Mouse (Mus musculus) liver, postnatal 0 days (tissue): ENCODE results near the gene Bhlhe40. TPM values are rescaled to one million over a fixed set of nuclear protein-coding genes. Genes with fewer than 3 reads are reported as not detected.

ENCODE experiments used
- ATAC-seq: fragments of 200-750 bp; cut with Nextera tagmentation; 2 replicates; pipeline ENCODE4 v1.8.0; 2017; ENCODE audit warnings: mild to moderate bottlenecking, moderate library complexity
- DNase-seq: peaks from one replicate; pipeline ENCODE4 v3.0.0-alpha.2; 2016
- H3K27ac ChIP-seq: fragments of 300-500 bp; sonication (generic); 2 replicates; pipeline ENCODE4 v1.5.1; 2014; ENCODE audit warnings: antibody characterized with exemption, moderate library complexity, mild to moderate bottlenecking, low read depth
- H3K27me3 ChIP-seq: fragments of 300-500 bp; sonication (generic); 2 replicates; pipeline ENCODE4 v1.6.1; 2014; ENCODE audit warnings: low read length, control low read depth, mixed read lengths; ENCODE audit not compliant: insufficient read depth
- H3K36me3 ChIP-seq: fragments of 300-500 bp; sonication (generic); replicated peaks from 2 replicates; pipeline ENCODE4 v1.6.1; 2014; ENCODE audit warnings: mild to moderate bottlenecking, control low read depth, low read length, moderate library complexity, mixed read lengths; ENCODE audit not compliant: insufficient read depth
- H3K4me1 ChIP-seq: fragments of 300-500 bp; sonication (generic); 2 replicates; pipeline ENCODE4 v1.6.1; 2014; ENCODE audit warnings: antibody characterized with exemption, mild to moderate bottlenecking, control low read depth; ENCODE audit not compliant: insufficient read depth
- H3K4me2 ChIP-seq: fragments of 300-500 bp; sonication (generic); 2 replicates; pipeline ENCODE4 v1.6.1; 2014; ENCODE audit warnings: low read depth, mild to moderate bottlenecking, low read length, moderate library complexity, mixed read lengths
- H3K4me3 ChIP-seq: fragments of 300-500 bp; sonication (generic); 2 replicates; pipeline ENCODE4 v1.5.1; 2014; ENCODE audit warnings: low read depth, low read length
- H3K9ac ChIP-seq: fragments of 300-500 bp; sonication (generic); replicated peaks from 2 replicates; pipeline ENCODE4 v1.6.1; 2014; ENCODE audit warnings: mild to moderate bottlenecking, moderate library complexity
- H3K9me3 ChIP-seq: fragments of 300-500 bp; sonication (generic); 2 replicates; pipeline ENCODE4 v1.6.1; 2016; ENCODE audit warnings: mild to moderate bottlenecking, control low read depth, low read length, mixed read lengths
- CTCF ChIP-seq: sonication (generic); IDR thresholded peaks from 2 replicates; pipeline ENCODE4 v1.5.1; 2016; ENCODE audit warnings: antibody characterized with exemption, low read depth
- EP300 ChIP-seq: IDR thresholded peaks from 2 replicates; pipeline ENCODE4 v1.6.1; 2016; ENCODE audit warnings: antibody characterized with exemption, low read depth, mild to moderate bottlenecking
- WGBS: fragments of 180-500 bp; shearing (Covaris S2); extraction: QIAGEN DNeasy Blood & Tissue Kit; methylation state at CpG from one replicate; pipeline ENCODE4 v1.1.7; 2014; ENCODE audit not compliant: insufficient replicate concordance; 5-methylcytosine and 5-hydroxymethylcytosine counted together
- polyA plus RNA-seq: library from polyadenylated mRNA; unstranded; fragments of >200 nt; fragmentation: Nextera tagmentation; extraction: Ambion mirVana; gene quantifications from 2 replicates; pipeline ENCODE4 v1.2.1, GENCODE M21; 2015

Gene Bhlhe40
- polyA plus RNA-seq, 1 experiment from 2014 or later: 19.1 TPM

GRCm38 (mm10) chr6:108683140-108683539 is 22.7 kb downstream of the Bhlhe40 start:
- no peaks in the 10 kb centered on the region for H3K9me3 ChIP-seq
- 0 out of 2 replicates have a peak, but pooled peaks cover 4% of the 10 kb centered on the region for H3K4me1 ChIP-seq
- no peaks in the 10 kb centered on the region for H3K36me3 ChIP-seq
- DNase-seq (no peak), ATAC-seq (peak; percentile 90)
- 43% methylated on average over 1 of the region's 1 CpGs for WGBS
- peak overlapping the region; percentile 46; the same call in 1 of the 2 replicates for H3K27ac ChIP-seq
- TF ChIP-seq CTCF: no peak
- no peak overlapping the region for H3K4me2 ChIP-seq
- no peak overlapping the region for H3K4me3 ChIP-seq
- no peak overlapping the region for H3K9ac ChIP-seq
- H3K27me3 ChIP-seq: no peaks in the 10 kb centered on the region

GRCm38 (mm10) chr6:108684430-108684829 is 24.0 kb downstream of the Bhlhe40 start:
- WGBS: 61% methylated on average over 5 of the region's 5 CpGs

GRCm38 (mm10) chr6:108685758-108686355 is 25.4 kb downstream of the Bhlhe40 start:
- no peak for TF ChIP-seq EP300
- no peak for TF ChIP-seq CTCF
- Histone ChIP-seq H3K9me3 (no peaks in the 10 kb centered on the region), H3K9ac (no peak overlapping the region), H3K36me3 (no peaks in the 10 kb centered on the region), H3K27ac (no peak overlapping the region), H3K4me1 (0 out of 2 replicates have a peak, but pooled peaks cover 4% of the 10 kb centered on the region), H3K27me3 (no peaks in the 10 kb centered on the region), H3K4me2 (no peak overlapping the region), H3K4me3 (no peak overlapping the region)
- 70% methylated on average over 9 of the region's 9 CpGs for WGBS
- no peak for DNase-seq
- no peak for ATAC-seq

More at GRCm38 (mm10) chr6:108684430-108684829, 24.0 kb downstream of the Bhlhe40 start:
- ATAC-seq (no peak), DNase-seq (no peak)
- Histone ChIP-seq H3K27me3 (no peaks in the 10 kb centered on the region), H3K4me2 (no peak overlapping the region), H3K9me3 (no peaks in the 10 kb centered on the region), H3K9ac (no peak overlapping the region), H3K4me3 (no peak overlapping the region), H3K27ac (no peak overlapping the region), H3K36me3 (no peaks in the 10 kb centered on the region), H3K4me1 (0 out of 2 replicates have a peak, but pooled peaks cover 4% of the 10 kb centered on the region)
- TF ChIP-seq EP300 (no peak), CTCF (no peak)

- Histone ChIP-seq H3K4me2 (no peak overlapping the region), H3K27me3 (no peaks in the 10 kb centered on the region), H3K4me1 (0 out of 2 replicates have a peak, but pooled peaks cover 4% of the 10 kb centered on the region), H3K9ac (no peak overlapping the region), H3K4me3 (no peak overlapping the region), H3K27ac (no peak overlapping the region), H3K36me3 (no peaks in the 10 kb centered on the region), H3K9me3 (no peaks in the 10 kb centered on the region)
- ATAC-seq: no peak
- WGBS: 60% methylated on average over 3 of the region's 3 CpGs
- TF ChIP-seq EP300 (no peak), CTCF (no peak)
- DNase-seq: no peak
Observed at GRCm38 (mm10) chr6:108686930-108687329, 26.5 kb downstream of the Bhlhe40 start.

- ATAC-seq (no peak), DNase-seq (no peak)
- Histone ChIP-seq H3K27me3 (no peaks in the 10 kb centered on the region), H3K27ac (no peak overlapping the region), H3K4me3 (no peak overlapping the region), H3K4me2 (no peak overlapping the region), H3K9ac (no peak overlapping the region), H3K4me1 (no peaks in the 10 kb centered on the region), H3K36me3 (no peaks in the 10 kb centered on the region), H3K9me3 (no peaks in the 10 kb centered on the region)
- WGBS: 55% methylated on average over 5 of the region's 5 CpGs
- TF ChIP-seq EP300: no peak
- TF ChIP-seq CTCF: no peak
Observed at GRCm38 (mm10) chr6:108688344-108688743, 27.9 kb downstream of the Bhlhe40 start.

- ATAC-seq (no peak), DNase-seq (no peak)
- Histone ChIP-seq H3K4me3 (no peak overlapping the region), H3K4me1 (no peaks in the 10 kb centered on the region), H3K36me3 (no peaks in the 10 kb centered on the region), H3K27ac (no peak overlapping the region), H3K9me3 (no peaks in the 10 kb centered on the region), H3K4me2 (no peak overlapping the region), H3K27me3 (no peaks in the 10 kb centered on the region), H3K9ac (no peak overlapping the region)
- TF ChIP-seq EP300 (no peak), CTCF (no peak)
- 76% methylated on average over 3 of the region's 3 CpGs for whole genome bisulfite sequencing
Observed at GRCm38 (mm10) chr6:108692986-108693385, 32.6 kb downstream of the Bhlhe40 start.
